Mouse (Mus musculus) 3134 (cell line): ENCODE measurements at regions not wholly inside any gene's neighbourhood (a gene's known extent, or its start where the extent isn't known, plus 50 kb on each side); places are given as distances from the start of the nearest gene placed in this dataset.
"Not testable (repeated sequence)": the region's sequence is repeated elsewhere in the genome, so short reads cannot be mapped to it uniquely, and the experiment has no call there.

Source experiments
- DNase-seq: peaks from one replicate; pipeline ENCODE4 v3.0.0-alpha.2; 2011; ENCODE audit warnings: low spot score; ENCODE audit not compliant: insufficient read length; ENCODE audit errors: extremely low read depth

DNA sequence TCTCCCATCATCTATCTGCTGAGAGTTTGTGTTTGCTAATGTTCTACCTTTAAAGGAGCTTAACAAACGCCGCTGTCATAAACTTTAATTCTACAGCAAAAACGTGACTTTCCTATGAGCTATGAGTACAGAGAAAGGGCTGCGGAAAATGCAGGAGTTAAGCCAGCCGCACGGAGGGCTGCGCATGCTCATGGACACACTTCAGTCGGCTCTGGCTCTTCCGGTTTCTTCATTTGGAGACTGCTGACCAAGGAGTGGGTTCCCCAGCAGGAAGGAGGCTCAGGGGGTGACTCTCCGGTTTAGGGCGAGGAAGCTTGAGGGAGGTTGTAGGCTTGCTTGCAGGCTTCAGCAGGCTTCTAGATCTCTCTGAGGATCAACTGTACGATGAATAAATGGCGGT, 59.3 kb downstream of the Sox2 start:
- no peak for DNase-seq

DNA sequence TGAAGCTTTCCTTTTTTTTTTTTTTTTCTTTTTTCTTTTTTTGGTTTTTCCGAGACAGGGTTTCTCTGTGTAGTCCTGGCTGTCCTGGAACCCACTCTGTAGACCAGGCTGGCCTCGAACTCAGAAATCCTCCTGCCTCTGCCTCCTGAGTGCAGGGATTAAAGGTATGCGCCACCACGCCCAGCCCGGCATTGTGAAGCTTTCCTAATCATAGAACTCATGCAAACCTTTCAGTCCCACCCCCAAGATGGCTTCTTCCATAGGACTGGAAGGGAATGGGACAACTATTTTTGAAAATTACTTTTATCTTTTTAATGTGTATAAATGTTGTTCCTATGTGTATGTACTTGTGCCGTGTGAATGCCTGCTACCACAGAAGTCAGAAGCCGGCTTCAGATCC, 61.9 kb downstream of the Sox2 start:
- DNase-seq: not testable (repeated sequence)

DNA sequence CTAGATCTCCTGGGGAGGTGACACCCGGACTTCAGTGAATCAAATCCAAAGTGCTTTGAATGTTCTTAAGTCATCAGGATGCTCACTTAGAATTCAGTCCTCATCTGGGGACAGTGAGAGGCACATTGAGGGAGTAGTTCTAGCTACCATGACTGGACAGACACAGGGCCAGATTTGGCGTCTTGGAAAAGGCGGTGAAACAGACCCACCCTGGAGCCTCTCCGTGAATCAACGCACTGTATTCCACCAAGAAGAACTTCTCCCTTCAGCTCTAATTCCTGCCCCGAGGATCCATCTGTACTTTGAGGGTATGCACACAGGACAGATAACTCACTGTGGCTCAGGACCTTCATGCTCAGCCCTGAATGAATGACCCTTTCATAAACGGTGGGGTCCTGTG, 72.3 kb downstream of the Sox2 start:
- no peak for DNase-seq

DNA sequence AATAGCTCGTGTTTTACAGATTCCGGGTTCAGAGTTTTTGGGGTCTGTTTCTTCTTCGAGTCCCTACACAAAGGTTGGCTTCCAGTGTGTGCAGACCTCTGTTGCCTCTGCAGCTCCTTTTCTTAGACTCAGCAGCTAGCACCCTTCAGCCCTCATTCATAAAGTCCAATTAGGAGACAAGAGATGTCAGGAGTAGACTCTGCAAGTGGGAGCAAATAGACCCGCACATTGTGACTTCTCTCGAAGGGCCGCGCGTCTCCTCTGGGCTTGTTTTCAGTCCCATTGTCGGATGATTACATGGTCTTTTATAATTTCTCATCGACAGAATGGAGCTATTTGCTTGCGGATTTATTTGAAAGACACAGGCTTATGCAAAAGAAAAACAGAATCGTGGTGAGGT, 76.8 kb downstream of the Sox2 start:
- DNase-seq: no peak

DNA sequence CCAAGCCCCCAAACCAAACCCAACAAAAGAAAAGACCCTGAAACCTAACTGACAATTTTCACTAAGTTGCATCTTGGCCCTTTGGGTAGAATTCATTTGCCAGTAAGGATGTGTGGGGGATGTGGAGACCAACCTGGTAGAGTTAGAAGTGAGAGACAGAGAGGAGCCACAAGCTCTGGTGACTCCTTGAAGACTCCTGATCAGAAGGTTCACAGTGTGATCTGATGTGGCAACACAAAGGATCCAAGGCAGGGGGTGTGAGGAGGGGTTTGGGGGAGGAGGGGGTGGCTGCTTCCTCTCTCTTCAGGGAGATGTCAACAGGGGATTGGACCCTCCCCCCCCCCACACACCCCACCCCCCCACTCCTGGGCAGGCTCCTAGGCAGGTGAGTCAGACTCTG, 78.1 kb downstream of the Sox2 start:
- no peak for DNase-seq

DNA sequence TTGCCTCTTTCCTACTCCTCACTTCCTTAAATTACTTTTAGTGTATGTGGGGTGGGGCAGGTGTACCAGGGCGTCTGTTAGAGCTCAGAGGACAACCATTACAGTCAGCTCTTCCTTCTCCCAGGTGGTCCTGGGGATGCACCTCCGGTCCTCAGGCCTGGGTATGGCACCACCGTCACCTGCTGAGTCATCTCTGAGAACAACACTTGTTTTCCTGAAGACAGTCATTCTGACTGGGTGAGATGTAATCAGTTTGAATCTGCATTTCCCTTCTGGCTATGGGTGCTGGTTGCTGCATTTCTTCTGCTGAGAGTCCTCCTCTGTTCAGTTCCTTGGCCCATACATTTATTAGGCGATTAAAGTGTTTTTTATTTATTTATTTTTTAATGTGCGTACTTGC, 84.8 kb downstream of the Sox2 start:
- no peak for DNase-seq

DNA sequence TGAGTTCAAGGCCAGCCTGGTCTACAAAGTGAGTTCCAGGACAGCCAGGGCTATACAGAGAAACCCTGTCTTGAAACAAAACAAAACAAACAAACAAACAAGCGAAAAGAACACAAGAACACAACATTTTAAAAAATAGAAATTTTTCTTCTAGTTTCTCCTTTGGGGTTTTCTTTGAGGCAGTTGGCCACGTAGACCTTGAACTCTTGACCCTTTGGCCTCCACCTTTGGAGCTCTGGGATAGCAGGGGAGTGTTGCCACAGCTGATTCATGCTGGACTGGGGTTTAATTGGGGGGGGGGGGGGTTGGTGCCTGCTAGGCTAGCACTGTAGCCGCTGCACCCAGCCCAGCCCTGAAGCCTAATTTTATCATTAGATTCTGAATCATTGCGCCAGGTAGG, 87.8 kb downstream of the Sox2 start:
- no peak for DNase-seq

DNA sequence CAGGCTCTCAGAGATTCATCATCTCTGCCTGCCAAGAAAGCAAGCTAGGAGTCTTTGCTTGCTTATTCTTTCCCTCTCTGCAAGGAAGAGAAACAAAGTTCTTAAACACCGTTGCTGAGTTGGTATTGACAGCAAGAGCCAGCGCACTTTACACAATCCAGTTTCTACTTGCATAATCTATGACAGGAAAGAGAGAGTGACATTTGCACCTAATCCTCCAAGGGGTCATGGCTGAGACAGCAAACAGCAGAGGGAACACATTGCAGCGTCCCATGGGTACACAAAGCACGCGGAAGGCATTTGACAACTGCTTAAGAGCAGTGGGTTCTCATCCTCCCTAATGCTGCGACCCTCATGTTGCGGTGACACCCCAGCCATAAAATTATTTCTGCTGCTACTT, 88.7 kb downstream of the Sox2 start:
- no peak for DNase-seq

DNA sequence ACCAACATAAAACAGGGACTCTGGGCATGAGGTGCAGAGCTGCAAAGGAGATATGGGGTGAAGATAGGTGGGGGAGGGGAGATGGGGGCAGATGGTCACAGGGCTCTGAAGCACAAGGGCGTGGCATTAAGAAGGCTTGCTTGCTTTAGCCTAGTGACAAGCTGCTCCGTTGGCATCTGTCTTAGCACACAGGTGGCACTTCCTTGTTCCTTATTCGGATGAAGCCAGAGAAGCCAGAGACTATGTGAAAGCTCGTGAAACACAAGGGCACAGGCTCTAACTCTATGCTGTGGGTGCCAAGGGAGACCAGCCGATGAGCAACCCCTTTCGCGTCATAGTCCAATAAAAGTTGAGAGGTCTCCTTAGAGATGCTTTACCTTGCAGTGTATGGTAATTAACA, 89.5 kb downstream of the Sox2 start:
- no peak for DNase-seq

DNA sequence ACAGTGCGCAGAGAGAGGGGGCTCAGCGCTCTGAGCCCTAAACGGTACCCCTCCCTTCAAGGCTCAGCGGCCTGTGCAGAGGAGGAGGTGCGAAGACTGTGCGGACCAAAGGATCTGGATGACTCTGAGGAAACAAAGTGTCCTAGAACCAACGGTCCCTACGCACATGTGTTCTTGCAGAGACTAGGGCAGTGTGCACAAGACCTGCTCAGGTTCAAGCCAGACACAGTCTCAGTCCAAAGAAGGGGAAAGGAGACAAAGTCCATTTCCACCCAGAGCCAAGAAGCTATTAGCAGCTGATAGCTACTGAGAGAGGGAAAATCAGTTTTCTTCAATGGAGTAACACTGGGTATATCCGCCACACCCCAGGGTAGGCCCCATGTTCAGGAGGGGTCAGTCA, 89.9 kb downstream of the Sox2 start:
- DNase-seq: no peak

DNA sequence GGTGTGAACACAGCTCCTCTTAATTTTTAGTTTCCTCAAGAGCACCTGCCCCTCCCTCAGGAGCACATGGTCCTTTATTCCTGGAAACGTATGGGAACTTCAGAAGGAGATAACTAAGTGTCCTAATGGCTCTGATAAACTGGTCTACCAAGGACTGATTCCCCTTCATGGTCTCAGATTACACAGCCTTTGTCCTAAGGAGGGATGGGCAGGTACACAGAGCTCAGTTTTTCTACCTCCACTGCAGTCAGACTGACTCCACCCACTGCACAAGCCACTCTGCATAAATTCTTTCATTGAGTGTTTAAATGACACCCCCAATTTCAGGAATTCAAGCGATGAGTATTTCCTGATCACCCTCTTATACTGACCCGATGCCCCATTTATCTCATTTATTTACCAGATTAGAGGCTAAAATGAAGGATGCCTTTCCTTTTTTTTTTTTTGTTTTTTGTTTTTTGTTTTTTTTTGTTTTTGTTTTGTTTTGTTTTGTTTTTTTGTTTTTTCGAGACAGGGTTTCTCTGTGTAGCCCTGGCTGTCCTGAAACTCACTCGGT, 95.1 kb downstream of the Sox2 start:
- DNase-seq: no peak

DNA sequence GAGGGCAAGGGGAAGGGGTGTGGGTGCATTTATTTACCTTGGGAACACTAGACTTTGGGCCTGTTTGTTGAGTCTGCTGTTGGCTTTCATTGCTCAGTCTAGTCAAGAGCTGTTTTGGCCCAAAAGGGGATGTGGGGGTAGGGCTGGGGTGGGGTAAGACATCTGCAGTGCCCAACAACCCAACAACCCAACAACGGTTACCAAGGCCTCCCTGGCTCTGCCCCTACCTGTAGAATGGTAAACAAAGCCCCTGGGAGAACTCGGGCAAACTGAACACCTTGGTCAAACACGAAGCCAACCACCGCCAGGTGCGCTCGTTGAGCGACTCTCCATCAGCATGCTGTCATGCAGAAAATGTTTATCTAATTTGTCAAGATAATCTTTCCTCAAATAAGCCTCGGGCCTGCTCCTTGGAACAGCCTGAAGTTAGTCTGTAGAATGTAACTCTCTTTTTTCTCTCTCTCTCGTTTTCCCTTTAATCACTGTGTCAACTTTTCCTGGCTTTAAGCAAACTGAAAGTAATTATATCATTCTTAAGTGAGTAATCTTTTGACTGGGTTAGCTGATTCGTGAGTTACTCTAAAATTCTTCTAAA, 97.4 kb downstream of the Sox2 start:
- no peak for DNase-seq

DNA sequence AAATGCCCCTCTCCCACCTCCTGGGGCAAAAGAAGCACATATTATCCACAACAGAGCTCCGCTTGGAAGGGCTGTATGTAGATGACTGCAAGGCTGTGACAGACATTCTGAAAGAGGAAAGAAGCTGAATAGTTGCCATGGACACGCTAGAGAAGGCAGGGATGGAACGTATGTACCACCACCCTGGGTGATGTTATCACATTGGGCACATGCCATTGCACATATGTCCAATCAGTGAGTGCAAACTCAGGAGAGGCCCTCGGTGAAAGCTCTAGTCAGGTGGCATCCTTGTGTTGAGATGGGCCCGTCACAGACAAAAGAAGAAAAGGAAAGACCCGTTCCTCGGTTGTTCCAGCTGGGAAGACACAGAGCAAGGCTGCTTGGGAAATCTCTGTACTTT, 99.8 kb downstream of the Sox2 start:
- no peak for DNase-seq

DNA sequence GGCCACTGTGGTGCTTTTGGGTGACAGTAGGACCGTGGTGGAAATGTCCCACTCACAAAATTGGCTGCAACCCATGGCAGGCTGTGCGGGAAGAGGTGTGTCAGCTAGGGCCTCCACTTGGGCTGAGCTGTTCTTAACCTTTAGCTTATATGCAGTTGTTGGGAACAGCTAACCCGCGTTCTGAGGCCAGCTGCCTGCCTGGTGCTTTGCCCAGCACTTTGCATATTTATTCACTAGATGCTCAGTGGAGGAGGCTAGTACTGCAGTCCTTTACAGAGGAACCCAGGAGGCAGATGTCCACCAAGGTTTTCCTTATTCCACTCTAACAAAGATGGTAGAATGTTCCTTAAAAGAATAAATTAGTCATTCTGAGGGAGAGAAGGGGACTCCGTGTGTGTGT, 101.3 kb downstream of the Sox2 start:
- DNase-seq: peak; percentile 21

DNA sequence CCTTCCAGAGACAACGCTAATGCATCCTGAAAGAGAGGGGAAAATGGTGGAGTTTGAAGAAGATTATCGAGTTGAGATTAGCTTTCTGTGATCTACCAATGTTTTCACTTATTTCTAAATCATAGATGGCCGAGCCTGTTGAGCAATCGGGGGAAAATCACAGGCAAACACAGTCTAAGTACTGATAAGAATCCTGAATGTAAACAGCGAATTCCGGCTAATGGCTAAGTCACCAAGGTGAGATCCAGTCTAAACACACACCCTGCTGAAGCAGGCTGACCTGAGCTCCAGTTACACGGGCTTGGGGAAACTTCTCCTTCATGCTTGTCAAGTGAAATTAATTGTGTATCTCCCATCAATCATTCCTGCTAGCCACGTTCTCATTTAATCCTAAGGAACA, 103.4 kb downstream of the Sox2 start:
- DNase-seq: no peak

DNA sequence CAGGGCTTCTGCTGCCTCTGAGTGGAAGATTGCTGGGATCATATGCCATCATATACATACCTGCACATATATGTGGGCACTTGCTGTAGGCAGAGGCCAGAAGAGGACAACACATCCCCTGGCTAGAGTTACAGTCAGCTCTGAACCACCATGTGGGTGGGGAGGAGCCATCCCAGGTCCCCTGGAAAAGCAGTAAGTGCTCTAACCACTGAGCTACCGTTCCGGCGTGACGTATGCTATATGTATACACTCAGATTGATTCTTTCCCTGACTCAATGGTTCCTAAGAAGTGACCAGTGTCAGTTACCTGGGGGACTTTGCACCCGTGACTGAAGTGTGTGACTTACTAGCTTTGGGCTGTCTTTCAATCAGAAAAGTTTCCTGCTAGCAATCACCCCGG, 104.6 kb downstream of the Sox2 start:
- DNase-seq: no peak

DNA sequence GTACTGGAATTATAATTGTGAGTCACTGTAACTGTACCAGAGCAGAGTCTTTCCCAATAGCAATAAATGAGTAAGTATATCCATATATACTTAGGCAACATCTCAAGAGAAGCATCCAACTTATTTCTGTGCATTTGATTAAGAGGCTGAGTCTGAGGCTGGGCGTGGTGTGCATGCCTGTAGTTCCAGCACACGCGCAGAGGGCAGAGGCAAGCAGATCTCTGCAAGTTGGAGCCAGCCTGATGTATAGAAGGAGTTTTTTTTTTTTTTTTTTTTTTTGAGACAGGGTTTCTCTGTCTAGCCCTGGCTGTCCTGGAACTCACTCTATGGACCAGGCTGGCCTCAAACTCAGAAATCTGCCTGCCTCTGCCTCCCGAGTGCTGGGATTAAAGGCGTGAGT, 105.1 kb downstream of the Sox2 start:
- DNase-seq: not testable (repeated sequence)

DNA sequence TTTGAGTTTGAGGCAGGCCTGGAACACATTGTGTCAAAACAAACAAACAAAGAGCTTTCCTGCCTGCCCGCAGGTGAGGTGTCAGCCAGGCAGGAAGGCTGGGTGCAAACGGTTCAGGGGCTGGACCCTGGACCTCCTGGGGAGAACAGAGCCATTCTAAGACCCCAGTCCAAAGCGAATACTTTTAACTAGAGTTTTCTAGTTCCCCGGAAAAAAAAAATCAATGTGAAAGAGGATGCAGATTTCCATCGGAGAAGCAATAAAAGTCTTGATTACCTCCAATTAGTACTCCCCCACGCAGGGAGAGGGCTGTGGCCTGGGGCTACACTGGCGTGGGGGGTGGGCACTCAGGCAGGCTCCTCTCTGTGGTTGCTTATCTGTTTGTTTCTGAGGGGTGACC, 106.4 kb downstream of the Sox2 start:
- no peak for DNase-seq

DNA sequence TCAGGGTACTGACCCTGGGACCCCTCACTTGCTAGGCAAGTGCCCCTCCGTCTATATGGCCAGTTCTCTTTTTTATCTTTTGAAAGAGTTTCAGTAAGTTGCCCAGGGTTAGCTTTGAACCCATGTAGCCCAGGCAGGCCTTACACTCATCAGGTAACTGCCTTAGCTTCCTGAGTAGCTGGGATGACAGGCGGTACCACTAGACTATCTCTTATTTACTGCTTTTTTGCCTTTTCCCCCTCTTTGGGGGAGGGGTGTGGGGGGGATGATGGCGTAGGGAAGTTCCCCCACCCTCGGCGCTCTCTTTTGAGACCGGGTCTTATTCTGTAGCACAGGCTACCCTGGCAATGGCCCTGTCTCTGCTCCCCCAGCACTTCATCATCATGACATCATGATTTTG, 106.9 kb downstream of the Sox2 start:
- DNase-seq: no peak

DNA sequence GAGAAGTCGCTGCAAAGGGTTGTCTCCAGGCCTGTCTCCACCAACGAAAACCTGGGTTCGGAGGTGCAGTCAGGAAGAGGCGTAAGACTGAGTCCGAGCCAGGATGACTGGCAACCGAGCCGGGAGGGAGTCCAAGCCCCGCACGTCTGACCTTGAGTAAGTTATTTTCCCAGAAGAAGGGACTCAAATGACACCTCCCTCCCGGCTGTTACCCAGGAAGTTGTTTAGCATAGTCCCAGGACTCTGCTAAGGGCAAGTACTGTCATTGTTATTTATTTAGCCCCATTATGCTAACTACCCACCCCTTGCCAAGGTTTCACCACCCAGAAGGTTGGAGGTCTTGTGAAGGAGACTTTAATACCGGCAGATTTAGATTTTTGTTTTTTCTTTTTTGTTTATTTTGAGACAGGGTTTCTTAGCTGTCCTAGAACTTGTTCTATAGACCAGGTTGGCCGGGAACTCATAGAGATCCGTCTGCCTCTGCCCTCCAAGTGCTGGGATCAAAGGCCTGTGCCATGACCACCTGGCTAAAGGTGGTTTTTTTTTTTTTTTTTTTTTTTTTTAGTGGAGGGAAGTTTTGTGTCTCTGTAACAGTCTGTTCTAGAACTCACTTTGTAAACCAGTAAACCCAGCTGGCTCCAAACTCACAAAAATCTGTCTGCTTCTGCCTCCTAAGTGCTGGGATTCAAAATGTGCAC, 107.8 kb downstream of the Sox2 start:
- DNase-seq: no peak

DNA sequence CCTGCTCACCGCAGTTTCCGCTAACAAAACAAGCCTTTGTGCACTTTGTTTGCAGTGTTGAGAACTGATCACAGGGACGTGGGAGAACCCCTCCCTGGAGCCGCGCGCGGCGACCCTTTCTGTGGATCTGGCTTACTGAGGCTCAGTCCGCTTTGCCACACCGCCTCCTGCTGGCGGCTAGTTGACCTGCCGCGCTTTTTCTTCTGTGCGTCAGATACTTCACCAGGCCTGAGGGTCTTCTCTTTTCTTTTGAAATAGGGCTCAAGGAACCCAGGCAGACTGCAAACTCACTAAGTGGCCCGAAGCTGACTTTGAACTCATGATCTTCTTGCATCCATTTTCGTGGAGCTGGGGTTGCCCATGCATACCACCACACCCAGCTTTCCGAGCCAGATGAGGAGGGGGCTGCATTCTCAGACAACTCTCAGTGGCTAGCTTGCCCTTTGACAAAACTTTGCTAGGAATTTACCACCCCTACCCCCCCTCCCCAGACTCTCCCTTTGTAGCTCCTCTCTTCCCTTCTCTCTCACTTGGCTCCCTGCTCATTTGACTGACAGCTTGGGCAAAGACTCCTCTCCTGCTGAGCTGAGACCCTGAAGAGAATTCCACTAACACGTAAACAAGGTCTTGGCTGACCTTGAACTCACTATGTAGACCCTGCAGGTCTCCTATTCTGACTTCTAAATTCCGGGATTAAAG, 109.9 kb downstream of the Sox2 start:
- no peak for DNase-seq

DNA sequence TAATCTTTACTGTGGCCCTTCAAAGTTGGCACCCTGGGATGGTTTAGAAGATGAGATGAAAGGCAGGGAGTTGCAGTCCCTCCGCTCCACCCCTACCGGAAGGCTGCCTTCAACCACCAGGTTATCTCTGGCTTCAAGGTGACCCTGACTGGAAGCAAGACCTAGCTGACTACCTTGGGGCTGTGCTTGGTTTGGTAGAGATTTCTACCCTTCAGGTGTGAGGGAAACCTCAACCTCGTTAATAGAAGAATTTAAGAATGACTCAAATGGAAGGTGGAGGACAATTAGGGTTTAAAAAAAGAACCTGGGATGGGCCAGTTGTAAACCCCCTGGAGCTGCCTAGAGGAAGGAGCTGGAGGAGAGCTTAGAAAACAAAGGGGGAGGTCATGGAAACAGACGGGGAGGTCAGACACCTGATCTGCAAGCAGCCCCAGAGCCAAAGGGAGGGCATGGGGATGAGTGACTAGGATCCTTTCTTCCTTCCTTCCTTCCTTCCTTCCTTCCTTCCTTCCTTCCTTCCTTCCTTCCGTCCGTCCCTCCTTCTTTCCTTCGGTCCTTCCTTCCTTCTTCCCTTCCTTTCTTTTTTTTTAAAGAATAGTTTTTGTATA, 111.1 kb downstream of the Sox2 start:
- DNase-seq: no peak
